Mouse (Mus musculus) forebrain, embryonic 12.5 days (tissue): Measurements from ENCODE around the gene Snx21. TPM values are rescaled to one million over a fixed set of nuclear protein-coding genes. Genes with fewer than 3 reads are reported as not detected.
A peak's percentile ranks its signal among the peaks of the same experiment; 100 is the strongest.

Experiments
- ATAC-seq: fragments of 200-750 bp; cut with Nextera tagmentation; 2 replicates; pipeline ENCODE4 v1.8.0; 2017; ENCODE audit warnings: moderate TSS enrichment; ENCODE audit not compliant: low FRiP score
- H3K27ac ChIP-seq: fragments of 300-500 bp; sonication (generic); 2 replicates; pipeline ENCODE4 v1.5.1; 2016; ENCODE audit warnings: mild to moderate bottlenecking
- H3K27me3 ChIP-seq: fragments of 300-500 bp; sonication (generic); 2 replicates; pipeline ENCODE4 v1.6.1; 2016; ENCODE audit warnings: mild to moderate bottlenecking
- H3K36me3 ChIP-seq: fragments of 300-500 bp; sonication (generic); replicated peaks from 2 replicates; pipeline ENCODE4 v1.6.1; 2016; ENCODE audit warnings: mild to moderate bottlenecking
- H3K4me1 ChIP-seq: fragments of 300-500 bp; sonication (generic); 2 replicates; pipeline ENCODE4 v1.6.1; 2016
- H3K4me2 ChIP-seq: fragments of 300-500 bp; sonication (generic); 2 replicates; pipeline ENCODE4 v1.6.1; 2016; ENCODE audit warnings: mild to moderate bottlenecking, moderate library complexity
- H3K4me3 ChIP-seq: fragments of 300-500 bp; sonication (generic); replicated peaks from 2 replicates; pipeline ENCODE4 v1.5.1; 2016; ENCODE audit warnings: mild to moderate bottlenecking
- H3K9ac ChIP-seq: fragments of 300-500 bp; sonication (generic); 2 replicates; pipeline ENCODE4 v1.6.1; 2016; ENCODE audit warnings: mild to moderate bottlenecking
- H3K9me3 ChIP-seq: fragments of 300-500 bp; sonication (generic); 2 replicates; pipeline ENCODE4 v1.6.1; 2016
- WGBS: fragments of 180-500 bp; shearing (Covaris S2); methylation state at CpG from one replicate; pipeline ENCODE4 v1.1.7; 2016; 5-methylcytosine and 5-hydroxymethylcytosine counted together
- polyA plus RNA-seq: library from polyadenylated mRNA; unstranded; fragments of >200 nt; fragmentation: Nextera tagmentation; extraction: Ambion mirVana; gene quantifications from 2 replicates; pipeline ENCODE4 v1.2.1, GENCODE M21; 2016

Snx21 gene
- polyA plus RNA-seq, result 11.5 and 13.0 TPM in 2 replicates

GRCm38 (mm10) chr2:164785481-164786387, at the start of gene Snx21:
Gene Snx21, plus strand, starts transcription at chr2:164785823.
- peak within 1 kb of the TSS; percentile 71 for H3K9ac ChIP-seq
- peaks cover 20% of the 10 kb centered on the region for H3K4me1 ChIP-seq
- H3K27me3 ChIP-seq, result peaks cover 7% of the 10 kb centered on the region
- H3K4me3 ChIP-seq, result peak within 1 kb of the TSS; percentile 67
- H3K27ac ChIP-seq, result peak within 1 kb of the TSS; percentile 73
- under 1% methylated on average over 70 of the region's 89 CpGs for WGBS
- ATAC-seq, result peak; percentile 92
- H3K36me3 ChIP-seq, result peaks cover 10% of the 10 kb centered on the region
- H3K4me2 ChIP-seq, result peak within 1 kb of the TSS; percentile 91
- no peaks in the 10 kb centered on the region for H3K9me3 ChIP-seq

DNA sequence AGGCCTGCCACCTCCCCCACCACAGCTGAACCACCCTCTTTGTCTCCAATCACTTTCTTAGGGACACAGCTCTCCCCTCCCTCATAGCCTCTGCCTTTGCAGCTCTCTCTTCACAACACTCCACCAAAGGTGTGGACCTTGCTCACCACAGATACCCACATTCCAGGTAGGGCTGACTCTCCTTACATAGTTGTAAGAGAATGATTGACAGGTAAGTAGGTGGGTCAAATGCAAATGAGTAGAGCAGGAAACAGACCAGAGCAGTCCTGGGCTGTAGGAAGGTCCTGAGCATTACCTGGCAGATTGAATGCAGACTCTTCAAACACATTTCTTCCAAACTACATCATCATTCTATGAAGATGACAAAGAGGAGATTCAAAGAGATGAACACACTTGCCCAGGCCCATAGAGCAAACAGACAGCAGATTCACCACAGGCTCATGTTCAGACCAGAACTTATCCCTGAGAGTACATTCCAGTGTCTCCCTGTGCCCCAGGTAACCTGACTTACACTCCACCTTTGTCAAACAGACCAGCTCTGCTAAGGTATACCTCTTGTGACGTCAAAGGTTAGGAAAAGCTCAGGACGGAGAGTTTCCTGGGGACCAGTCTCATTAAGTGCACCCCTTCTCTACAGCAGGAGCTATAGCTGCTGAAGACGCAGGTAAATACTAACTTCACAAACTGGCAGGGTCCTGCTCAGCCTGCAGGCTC, 48.1 kb upstream of the Snx21 start:
- ATAC-seq, result no peak
- 72% methylated on average over 3 of the region's 3 CpGs for WGBS

GRCm38 (mm10) chr2:164739876-164740275, 45.7 kb upstream of the Snx21 start:
- ATAC-seq, result no peak
- Histone ChIP-seq H3K4me2 (no peak overlapping the region), H3K9ac (no peak overlapping the region), H3K27me3 (peaks cover 4% of the 10 kb centered on the region; the same call in 1 of the 2 replicates), H3K9me3 (no peaks in the 10 kb centered on the region), H3K36me3 (no peaks in the 10 kb centered on the region), H3K4me1 (peaks cover under 1% of the 10 kb centered on the region), H3K4me3 (no peak overlapping the region), H3K27ac (no peak overlapping the region)
- 64% methylated on average over 7 of the region's 7 CpGs for WGBS

More for the DNA sequence above, 48.1 kb upstream of the Snx21 start:
- H3K4me2 ChIP-seq, result no peak overlapping the region
- H3K9ac ChIP-seq, result no peak overlapping the region
- H3K4me3 ChIP-seq, result no peak overlapping the region
- no peaks in the 10 kb centered on the region for H3K9me3 ChIP-seq
- no peaks in the 10 kb centered on the region for H3K36me3 ChIP-seq
- H3K4me1 ChIP-seq, result no peaks in the 10 kb centered on the region
- H3K27me3 ChIP-seq, result no peaks in the 10 kb centered on the region; the same call in 1 of the 2 replicates
- H3K27ac ChIP-seq, result no peak overlapping the region

DNA sequence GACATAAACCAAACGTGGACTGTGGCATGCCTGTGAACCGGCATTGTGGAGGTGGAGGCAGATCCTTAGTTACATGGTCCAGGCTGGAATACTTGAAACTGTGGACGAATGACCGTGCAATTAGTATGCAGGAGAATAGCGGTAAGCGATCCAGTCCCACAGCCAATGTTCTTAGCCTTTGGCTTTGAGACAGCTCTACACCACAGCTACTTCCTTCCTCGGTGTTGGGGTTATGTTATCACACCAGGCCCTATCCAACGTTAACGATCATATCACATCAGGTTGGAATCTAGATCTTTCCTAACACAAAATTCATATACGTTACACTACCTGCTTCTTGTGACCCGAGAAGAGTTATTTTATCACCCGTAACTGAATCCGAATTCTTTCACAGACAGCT, 40.6 kb upstream of the Snx21 start:
- H3K9ac ChIP-seq, result peak overlapping the region; percentile 90; the same call in 1 of the 2 replicates
- peaks cover 21% of the 10 kb centered on the region for H3K36me3 ChIP-seq
- peak overlapping the region; percentile 77 for H3K4me2 ChIP-seq
- peak overlapping the region; percentile 95 for H3K4me3 ChIP-seq
- no peak for ATAC-seq
- peaks cover 25% of the 10 kb centered on the region for H3K4me1 ChIP-seq
- H3K9me3 ChIP-seq, result no peaks in the 10 kb centered on the region
- WGBS, result 78% methylated on average over 13 of the region's 13 CpGs
- H3K27ac ChIP-seq, result no peak overlapping the region
- H3K27me3 ChIP-seq, result peaks cover 4% of the 10 kb centered on the region; the same call in 1 of the 2 replicates

- peaks cover 25% of the 10 kb centered on the region for H3K4me1 ChIP-seq
- peak within 1 kb of the TSS; percentile 95 for H3K4me3 ChIP-seq
- H3K27me3 ChIP-seq, result peaks cover 4% of the 10 kb centered on the region; the same call in 1 of the 2 replicates
- H3K9me3 ChIP-seq, result no peaks in the 10 kb centered on the region
- H3K4me2 ChIP-seq, result peak within 1 kb of the TSS; percentile 77
- H3K27ac ChIP-seq, result peak within 1 kb of the TSS; percentile 69; the same call in 1 of the 2 replicates
- H3K36me3 ChIP-seq, result peaks cover 30% of the 10 kb centered on the region
- H3K9ac ChIP-seq, result peak within 1 kb of the TSS; percentile 90
- ATAC-seq, result peak; percentile 93
- under 1% methylated on average over 56 of the region's 70 CpGs for WGBS
These were observed 39.7 kb upstream of the Snx21 start, which contains the start of the genes Wfdc3 and Dnttip1 for GRCm38 (mm10) chr2:164745843-164746479. Gene Wfdc3, minus strand, starts transcription at chr2:164745931. Gene Dnttip1, plus strand, starts transcription at chr2:164745983.

DNA sequence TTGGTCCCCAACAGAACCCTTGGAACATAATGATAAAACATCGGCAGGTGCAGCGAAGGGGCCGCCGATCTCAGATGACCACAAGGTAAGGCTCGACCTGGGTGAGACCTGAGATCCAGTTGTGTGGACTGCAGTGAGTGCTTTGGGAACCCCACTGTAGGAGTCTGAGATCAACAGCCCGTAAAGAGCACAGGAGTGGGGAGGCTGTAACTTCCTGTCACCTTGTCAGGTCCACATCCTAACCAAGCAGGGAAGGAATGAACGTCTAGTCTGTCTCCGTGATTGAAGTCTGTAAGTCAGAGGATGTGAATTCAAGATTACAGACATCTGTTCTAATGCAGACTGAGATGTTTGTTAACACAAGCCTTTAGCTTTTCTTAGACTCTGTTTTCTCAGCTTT, 38.9 kb upstream of the Snx21 start:
- WGBS, result 62% methylated on average over 8 of the region's 8 CpGs
- Histone ChIP-seq H3K9ac (peak overlapping the region; percentile 90), H3K4me3 (peak overlapping the region; percentile 95), H3K9me3 (no peaks in the 10 kb centered on the region), H3K4me1 (peaks cover 25% of the 10 kb centered on the region), H3K27me3 (peaks cover 4% of the 10 kb centered on the region; the same call in 1 of the 2 replicates), H3K27ac (no peak overlapping the region), H3K36me3 (peaks cover 37% of the 10 kb centered on the region), H3K4me2 (peak overlapping the region; percentile 77)
- 0 out of 2 replicates have a peak, but pooled peaks have one; percentile 18 for ATAC-seq

DNA sequence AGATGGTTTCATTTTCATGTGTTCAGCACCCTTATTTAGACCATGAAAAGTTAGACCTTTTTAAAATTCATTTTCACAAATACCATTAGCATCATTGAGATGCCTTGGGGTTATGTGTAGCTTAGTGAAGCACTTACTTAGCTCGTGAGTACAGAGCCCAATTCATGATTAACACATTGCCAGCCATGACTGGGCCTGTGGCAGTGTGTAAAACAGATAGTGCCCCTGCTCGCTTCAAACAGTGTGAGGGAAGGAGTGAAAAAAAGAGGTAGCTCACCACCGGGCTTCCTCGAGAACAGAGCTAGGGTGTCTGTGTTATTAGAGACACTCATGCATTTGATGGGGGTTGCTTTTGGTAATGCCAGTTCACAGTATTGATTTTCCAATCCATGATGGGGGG, 37.4 kb upstream of the Snx21 start:
- Histone ChIP-seq H3K9ac (no peak overlapping the region), H3K4me3 (no peak overlapping the region), H3K4me1 (peaks cover 25% of the 10 kb centered on the region), H3K27ac (no peak overlapping the region), H3K4me2 (no peak overlapping the region), H3K27me3 (peaks cover 4% of the 10 kb centered on the region; the same call in 1 of the 2 replicates), H3K36me3 (peaks cover 50% of the 10 kb centered on the region), H3K9me3 (no peaks in the 10 kb centered on the region)
- no peak for ATAC-seq
- 92% methylated on average over 4 of the region's 4 CpGs for WGBS

GRCm38 (mm10) chr2:164748991-164749390, 36.6 kb upstream of the Snx21 start:
- H3K4me1 ChIP-seq, result peaks cover 25% of the 10 kb centered on the region
- 91% methylated on average over 6 of the region's 6 CpGs for WGBS
- H3K4me3 ChIP-seq, result no peak overlapping the region
- ATAC-seq, result no peak
- H3K9ac ChIP-seq, result no peak overlapping the region
- no peaks in the 10 kb centered on the region for H3K9me3 ChIP-seq
- peaks cover 3% of the 10 kb centered on the region; the same call in 1 of the 2 replicates for H3K27me3 ChIP-seq
- H3K36me3 ChIP-seq, result peaks cover 58% of the 10 kb centered on the region
- no peak overlapping the region for H3K4me2 ChIP-seq
- H3K27ac ChIP-seq, result no peak overlapping the region

GRCm38 (mm10) chr2:164752454-164752853, 33.2 kb upstream of the Snx21 start:
- no peak overlapping the region for H3K27ac ChIP-seq
- no peak overlapping the region for H3K4me2 ChIP-seq
- peaks cover 91% of the 10 kb centered on the region for H3K36me3 ChIP-seq
- no peak overlapping the region for H3K4me3 ChIP-seq
- H3K4me1 ChIP-seq, result peaks cover 7% of the 10 kb centered on the region
- 87% methylated on average over 2 of the region's 2 CpGs for WGBS
- ATAC-seq, result no peak
- H3K9ac ChIP-seq, result no peak overlapping the region
- no peaks in the 10 kb centered on the region for H3K27me3 ChIP-seq
- no peaks in the 10 kb centered on the region for H3K9me3 ChIP-seq

- H3K4me1 ChIP-seq, result no peaks in the 10 kb centered on the region
- no peak overlapping the region for H3K4me2 ChIP-seq
- no peak overlapping the region for H3K27ac ChIP-seq
- 92% methylated on average over 11 of the region's 11 CpGs for WGBS
- no peak overlapping the region for H3K9ac ChIP-seq
- H3K4me3 ChIP-seq, result no peak overlapping the region
- H3K36me3 ChIP-seq, result peaks cover 91% of the 10 kb centered on the region
- no peak for ATAC-seq
- H3K9me3 ChIP-seq, result no peaks in the 10 kb centered on the region
- H3K27me3 ChIP-seq, result no peaks in the 10 kb centered on the region
These were observed 31.5 kb upstream of the Snx21 start for GRCm38 (mm10) chr2:164754105-164754504.

DNA sequence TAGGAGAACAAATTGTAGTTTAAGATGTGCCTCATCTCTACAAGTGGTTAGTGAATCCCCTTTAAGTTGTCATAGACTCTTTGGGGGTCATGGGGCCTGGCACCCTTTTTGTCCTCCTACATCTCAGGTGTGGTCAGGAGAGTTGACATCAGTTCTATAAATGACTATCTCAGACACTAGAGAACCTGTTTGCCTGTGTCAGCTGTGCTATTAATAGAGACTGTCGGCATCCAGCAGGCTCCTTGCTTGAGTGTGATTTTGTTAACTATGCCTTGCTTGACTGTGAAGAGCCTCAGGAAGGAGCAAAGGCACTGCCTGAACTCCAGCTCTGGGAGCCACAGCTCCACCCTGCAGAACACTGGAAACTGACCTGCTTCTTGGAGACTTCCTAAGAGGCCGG, 30.8 kb upstream of the Snx21 start:
- no peak overlapping the region for H3K27ac ChIP-seq
- no peaks in the 10 kb centered on the region for H3K9me3 ChIP-seq
- no peaks in the 10 kb centered on the region for H3K4me1 ChIP-seq
- H3K9ac ChIP-seq, result no peak overlapping the region
- H3K4me3 ChIP-seq, result no peak overlapping the region
- no peak for ATAC-seq
- H3K4me2 ChIP-seq, result no peak overlapping the region
- peaks cover 95% of the 10 kb centered on the region for H3K36me3 ChIP-seq
- 88% methylated on average over 2 of the region's 2 CpGs for WGBS
- no peaks in the 10 kb centered on the region for H3K27me3 ChIP-seq

DNA sequence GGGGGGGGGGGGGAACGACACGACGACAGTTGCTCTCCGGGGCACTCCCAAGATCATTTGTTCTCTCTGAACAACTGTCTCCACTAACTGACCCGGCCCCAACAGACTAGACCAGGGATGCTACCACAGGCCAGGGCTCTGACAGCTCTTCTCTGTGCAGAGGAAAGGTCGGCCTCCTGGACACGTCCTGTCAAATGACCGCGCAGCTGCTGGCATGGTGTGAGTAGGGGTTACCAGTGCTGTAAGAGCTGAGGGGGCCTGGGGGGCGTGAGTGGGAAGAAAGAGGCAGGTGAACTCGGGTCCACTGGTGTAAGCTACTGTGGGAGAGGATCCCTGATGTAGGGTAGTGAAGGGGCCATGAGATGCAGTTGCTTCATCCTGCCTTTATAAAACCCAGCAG, 27.8 kb upstream of the Snx21 start:
- WGBS, result 93% methylated on average over 11 of the region's 11 CpGs
- H3K36me3 ChIP-seq, result peaks cover 99% of the 10 kb centered on the region
- no peak overlapping the region for H3K4me3 ChIP-seq
- no peaks in the 10 kb centered on the region for H3K4me1 ChIP-seq
- no peak for ATAC-seq
- H3K9me3 ChIP-seq, result no peaks in the 10 kb centered on the region
- no peak overlapping the region for H3K9ac ChIP-seq
- no peak overlapping the region for H3K27ac ChIP-seq
- H3K4me2 ChIP-seq, result no peak overlapping the region
- no peaks in the 10 kb centered on the region for H3K27me3 ChIP-seq
